Mouse (Mus musculus) effector memory CD4-positive, alpha-beta T cell, adult 5 months (primary cell): ENCODE results near the gene Nsd2. TPM values are rescaled to one million over a fixed set of nuclear protein-coding genes. Genes with fewer than 3 reads are reported as not detected.

Experiments
- polyA plus RNA-seq: library from polyadenylated mRNA; unstranded; fragments of 100-300 nt; shearing (Covaris generic); gene quantifications from one replicate; pipeline ENCODE4 v1.2.1, GENCODE M21; 2017

Gene Nsd2
- 27.6 TPM for polyA plus RNA-seq

GRCm38 (mm10) chr5:33819876-33820732 lies at the start of gene Nsd2:
Gene Nsd2 (plus strand): TSS chr5:33820725.

GRCm38 (mm10) chr5:33782345-33782998 lies 38.1 kb upstream of the Nsd2 start, which contains the start of gene Letm1:
Gene Letm1 (minus strand): TSS chr5:33782817.

GRCm38 (mm10) chr5:33936120-33936707 lies 115.7 kb downstream of the Nsd2 start, which contains the start of gene Nelfa:
Gene Nelfa (minus strand): TSS chr5:33936413.

Other genes starting within 250 kb of the Nsd2 start
- gene Fam53a, start 191.1 kb upstream of the Nsd2 start, polyA plus RNA-seq, result 48.5 TPM
- gene Gm9903, start 190.8 kb upstream of the Nsd2 start, polyA plus RNA-seq, result 0.56 TPM
- gene Slbp, start 168.2 kb upstream of the Nsd2 start, polyA plus RNA-seq, result 181 TPM
- 10.0 TPM for gene Tacc3, start 162.6 kb upstream of the Nsd2 start, polyA plus RNA-seq
- 12.0 TPM for gene Tmem129, start 162.3 kb upstream of the Nsd2 start, polyA plus RNA-seq
- 0.41 TPM for gene Fgfr3, start 99.1 kb upstream of the Nsd2 start, polyA plus RNA-seq
- 88.7 TPM for gene Letm1, start 37.9 kb upstream of the Nsd2 start, polyA plus RNA-seq
- gene Nelfa, start 115.7 kb downstream of the Nsd2 start, polyA plus RNA-seq, result 28.9 TPM
- not detected for gene Gm1673, start 162.7 kb downstream of the Nsd2 start, polyA plus RNA-seq
- gene Nat8l, start 175.3 kb downstream of the Nsd2 start, polyA plus RNA-seq, result not detected